Mouse (Mus musculus) kidney, adult 2 months (tissue): ENCODE measurements around the gene Eif1. TPM values are rescaled to one million over a fixed set of nuclear protein-coding genes. Genes with fewer than 3 reads are reported as not detected.
"Not testable (repeated sequence)": the region's sequence is repeated elsewhere in the genome, so short reads cannot be mapped to it uniquely, and the experiment has no call there.

ENCODE experiments used
- DNase-seq: peaks from one replicate; pipeline ENCODE4 v3.0.0; 2021
- H3K27ac ChIP-seq: fragments of 200-500 bp; 2 replicates; pipeline ENCODE4 v1.5.1; 2012; ENCODE audit warnings: low read depth, low read length, control low read depth, inconsistent platforms; ENCODE audit not compliant: insufficient read depth
- H3K27me3 ChIP-seq: fragments of 200-500 bp; replicated peaks from 2 replicates; pipeline ENCODE4 v1.6.1; 2012; ENCODE audit warnings: mild to moderate bottlenecking, moderate library complexity, low read length, inconsistent platforms; ENCODE audit not compliant: control insufficient read depth, insufficient read depth
- H3K36me3 ChIP-seq: fragments of 200-500 bp; 2 replicates; pipeline ENCODE4 v1.6.1; 2012; ENCODE audit warnings: mild to moderate bottlenecking, moderate library complexity, low read length, inconsistent platforms; ENCODE audit not compliant: control insufficient read depth, insufficient read depth
- H3K4me1 ChIP-seq: fragments of 200-500 bp; 2 replicates; pipeline ENCODE4 v1.6.1; 2011; ENCODE audit warnings: low read length; ENCODE audit not compliant: control insufficient read depth, insufficient read depth
- H3K4me3 ChIP-seq: fragments of 200-500 bp; 2 replicates; pipeline ENCODE4 v1.5.1; 2011; ENCODE audit warnings: mild to moderate bottlenecking, low read depth, low read length, control low read depth; ENCODE audit not compliant: insufficient read depth
- CTCF ChIP-seq: fragments of 200-500 bp; conservative IDR thresholded peaks from 2 replicates; pipeline ENCODE4 v1.5.1; 2011; ENCODE audit warnings: low read depth, mild to moderate bottlenecking, control low read depth, low read length, moderate library complexity, mixed read lengths; ENCODE audit not compliant: insufficient read depth, insufficient read length
- POLR2A ChIP-seq: fragments of 200-500 bp; IDR thresholded peaks from one replicate; pipeline ENCODE4 v1.6.1; 2011; ENCODE audit warnings: low read depth, low read length, control low read depth
- WGBS: fragments of 180-500 bp; shearing (Covaris S2); methylation state at CpG from one replicate; pipeline ENCODE4 v1.1.7; 2018; 5-methylcytosine and 5-hydroxymethylcytosine counted together
- polyA plus RNA-seq: library from polyadenylated mRNA; depleted of rRNA; stranded (reverse); fragments of >200 nt; gene quantifications from 2 replicates; pipeline ENCODE4 v1.2.3, GENCODE M21; 2012

Gene Eif1
- polyA plus RNA-seq, 1 experiment = 173 TPM

- H3K36me3 ChIP-seq = no peaks in the 10 kb centered on the region
- H3K27ac ChIP-seq = no peak within 1 kb of the TSS
- TF ChIP-seq POLR2A (no peak), CTCF (no peak)
- H3K4me3 ChIP-seq = peak within 1 kb of the TSS; percentile 77
- peak; percentile 73 for DNase-seq
- 2% methylated on average over 49 of the region's 49 CpGs for WGBS
- H3K27me3 ChIP-seq = no peaks in the 10 kb centered on the region
- no peaks in the 10 kb centered on the region for H3K4me1 ChIP-seq
Observed at GRCm38 (mm10) chr11:100355972-100356818, 36.5 kb downstream of the Eif1 start, which contains the start of gene Hap1. Gene Hap1 (minus strand): TSS chr11:100356128.

- Histone ChIP-seq H3K36me3 (no peaks in the 10 kb centered on the region), H3K27ac (no peak overlapping the region), H3K4me1 (no peaks in the 10 kb centered on the region), H3K4me3 (peak overlapping the region; percentile 16; the same call in 1 of the 2 replicates), H3K27me3 (no peaks in the 10 kb centered on the region)
- TF ChIP-seq CTCF (no peak), POLR2A (no peak)
- no peak for DNase-seq
- WGBS = 18% methylated on average over 9 of the region's 9 CpGs
Observed at GRCm38 (mm10) chr11:100356819-100357211, 37.1 kb downstream of the Eif1 start.

- H3K36me3 ChIP-seq = no peaks in the 10 kb centered on the region
Observed at GRCm38 (mm10) chr11:100357408-100357807, 37.7 kb downstream of the Eif1 start.

GRCm38 (mm10) chr11:100360175-100360574 is 40.5 kb downstream of the Eif1 start:
- no peak for TF ChIP-seq CTCF
- no peak for TF ChIP-seq POLR2A
- H3K36me3 ChIP-seq = no peaks in the 10 kb centered on the region
- no peaks in the 10 kb centered on the region for H3K27me3 ChIP-seq
- no peak overlapping the region for H3K4me3 ChIP-seq
- 82% methylated on average over 6 of the region's 6 CpGs for WGBS
- no peak overlapping the region for H3K27ac ChIP-seq
- no peaks in the 10 kb centered on the region for H3K4me1 ChIP-seq
- DNase-seq = no peak

More at GRCm38 (mm10) chr11:100357408-100357807, 37.7 kb downstream of the Eif1 start:
- DNase-seq = no peak
- H3K4me3 ChIP-seq = no peak overlapping the region
- no peaks in the 10 kb centered on the region for H3K27me3 ChIP-seq
- no peak for TF ChIP-seq CTCF
- TF ChIP-seq POLR2A = no peak
- H3K4me1 ChIP-seq = no peaks in the 10 kb centered on the region
- no peak overlapping the region for H3K27ac ChIP-seq
- 59% methylated on average over 5 of the region's 5 CpGs for WGBS

GRCm38 (mm10) chr11:100361059-100361458 is 41.4 kb downstream of the Eif1 start:
- not testable (repeated sequence) for DNase-seq, H3K36me3 ChIP-seq, H3K27me3 ChIP-seq, H3K27ac ChIP-seq, H3K4me3 ChIP-seq, H3K4me1 ChIP-seq
- 14% methylated on average over 1 of the region's 13 CpGs for WGBS

GRCm38 (mm10) chr11:100362209-100362978 is 42.7 kb downstream of the Eif1 start:
- DNase-seq = peak; percentile 78
- Histone ChIP-seq H3K36me3 (no peaks in the 10 kb centered on the region), H3K4me3 (no peak overlapping the region), H3K27me3 (no peaks in the 10 kb centered on the region), H3K4me1 (no peaks in the 10 kb centered on the region), H3K27ac (no peak overlapping the region)
- WGBS = 9% methylated on average over 8 of the region's 8 CpGs
- TF ChIP-seq CTCF (peak; percentile 94), POLR2A (no peak)

GRCm38 (mm10) chr11:100362979-100363562 is 43.4 kb downstream of the Eif1 start:
- WGBS = 12% methylated on average over 12 of the region's 12 CpGs
- TF ChIP-seq CTCF (peak; percentile 86), POLR2A (no peak)
- Histone ChIP-seq H3K27ac (no peak overlapping the region), H3K27me3 (no peaks in the 10 kb centered on the region), H3K4me1 (no peaks in the 10 kb centered on the region), H3K4me3 (no peak overlapping the region), H3K36me3 (no peaks in the 10 kb centered on the region)
- peak; percentile 81 for DNase-seq
